Comparison of ENCODE assay signal across 8 mouse cellular contexts in the genomic region with DNA sequence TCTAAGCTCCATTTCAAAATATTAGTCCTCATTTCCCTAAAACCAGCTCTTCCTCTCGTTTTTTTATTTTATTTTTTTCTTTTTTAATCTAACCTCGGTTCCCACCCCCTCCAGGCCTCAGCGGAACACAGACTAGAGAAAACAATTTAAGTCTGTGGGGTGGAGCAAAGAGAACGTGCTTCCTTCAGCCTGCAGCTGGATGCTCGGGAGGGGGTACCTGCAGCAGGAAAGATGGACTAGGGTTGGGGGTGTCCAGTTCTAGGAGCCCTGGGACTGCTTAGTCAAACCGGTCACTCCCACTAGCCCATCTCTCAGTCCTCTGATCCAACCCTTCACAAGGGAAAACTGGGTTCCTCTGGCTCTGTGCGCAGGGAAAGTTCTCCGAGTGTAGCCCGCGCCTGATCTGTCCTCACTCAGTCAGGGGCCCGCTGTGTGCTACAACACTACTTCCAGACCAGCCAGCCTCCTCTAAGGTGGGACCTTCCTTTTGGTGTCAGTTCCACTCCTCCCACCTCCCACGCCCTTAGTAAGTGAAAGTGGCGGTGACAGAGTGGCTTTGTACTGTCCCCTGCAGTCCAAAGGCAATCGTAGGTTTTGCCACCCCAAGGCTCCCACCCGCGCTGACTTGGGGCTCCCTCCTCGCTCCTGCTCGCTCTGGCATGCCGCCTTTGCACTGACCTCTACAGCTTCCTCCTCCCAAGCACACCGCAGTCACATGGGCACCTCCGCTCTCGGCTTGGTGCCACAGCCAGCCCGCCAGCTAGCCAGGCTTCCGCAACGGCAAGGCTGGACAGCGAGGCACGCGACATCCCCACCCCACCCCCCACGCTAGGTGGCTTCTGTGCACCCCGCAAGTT. TPM values are rescaled to one million over a fixed set of nuclear protein-coding genes. Genes with fewer than 3 reads are reported as not detected.
DNase-seq lines count a peak whose midpoint lies in the region; ATAC-seq lines count a peak whose summit lies in the region.

No protein-coding gene starts in this region.

- DNase-seq in T-cell, adult 2 months (ENCODE audit: low spot score) = peak; percentile 54
- DNase-seq in cerebellum, adult 8-10 months = peak; percentile 71
- peak; percentile 25 to 42 for DNase-seq in frontal cortex, postnatal 36 days (ENCODE audit: low spot score in 2 of 2)
- DNase-seq in left cerebral cortex, adult 11 months (ENCODE audit: low spot score) = peak; percentile 16
- DNase-seq in lung, postnatal 36 days = peak; percentile 79
- peak; percentile 67 for DNase-seq in retina, postnatal 1 day
- peak; percentile 63 for DNase-seq in urinary bladder, postnatal 14 days (ENCODE audit: low spot score)

- peak overlapping the region; percentile 44 for H3K4me3 ChIP-seq in hindbrain, embryonic 13.5 days

- ATAC-seq in hindbrain, embryonic 13.5 days (ENCODE audit: low FRiP score) = peak; percentile 44

- peak overlapping the region; percentile 48 for H3K27ac ChIP-seq in hindbrain, embryonic 13.5 days

- H3K4me2 ChIP-seq in hindbrain, embryonic 13.5 days = peak overlapping the region; percentile 84

- H3K36me3 ChIP-seq in hindbrain, embryonic 13.5 days = no peaks in the 10 kb centered on the region

- peak overlapping the region; percentile 74 for H3K9ac ChIP-seq in hindbrain, embryonic 13.5 days

- peaks cover 36% of the 10 kb centered on the region for H3K4me1 ChIP-seq in hindbrain, embryonic 13.5 days (replicated peaks)

- H3K27me3 ChIP-seq in hindbrain, embryonic 13.5 days = peaks cover 28% of the 10 kb centered on the region

- H3K9me3 ChIP-seq in hindbrain, embryonic 13.5 days = no peaks in the 10 kb centered on the region

- WGBS in hindbrain, embryonic 13.5 days = 3% methylated on average over 30 of the region's 30 CpGs

RNA-seq across cellular contexts. Expression of gene Kdm2b, which starts 38.3 kb away (rescaled TPM):
- polyA plus RNA-seq in hindbrain, embryonic 13.5 days (2015; fragmentation: Nextera tagmentation; extraction: Ambion mirVana) = 101 and 104 TPM in 2 replicates

Comparison
In these comparisons a context has a peak if more than half of its experiments do, and no peak if none do; other contexts are left out.
1. Peak in every context shown above with its lines: DNase-seq, ATAC-seq, H3K4me3 ChIP-seq and H3K27ac ChIP-seq.
2. DNase-seq: peak in every context shown above with its lines; median percentile 79 in lung, postnatal 36 days; 71 in cerebellum, adult 8-10 months; 67 in retina, postnatal 1 day; 63 in urinary bladder, postnatal 14 days; 54 in T-cell, adult 2 months; 34 in frontal cortex, postnatal 36 days; 16 in left cerebral cortex, adult 11 months.